Mouse (Mus musculus) frontal cortex, postnatal 25 days (tissue): Measurements from ENCODE around the gene Fubp3.

ENCODE experiments used
- DNase-seq, 2 experiments: peaks; one replicate each; pipeline ENCODE4 v3.0.0; 2022; ENCODE audit warnings: low spot score in 2 of 2

The Fubp3 gene

GRCm38 (mm10) chr2:31619208-31619607, 46.8 kb downstream of the Fubp3 start:
- no peak for DNase-seq

GRCm38 (mm10) chr2:31633531-31633930, 61.1 kb downstream of the Fubp3 start:
- no peak for DNase-seq

GRCm38 (mm10) chr2:31635281-31636137, 63.1 kb downstream of the Fubp3 start:
- DNase-seq = no peak

DNA sequence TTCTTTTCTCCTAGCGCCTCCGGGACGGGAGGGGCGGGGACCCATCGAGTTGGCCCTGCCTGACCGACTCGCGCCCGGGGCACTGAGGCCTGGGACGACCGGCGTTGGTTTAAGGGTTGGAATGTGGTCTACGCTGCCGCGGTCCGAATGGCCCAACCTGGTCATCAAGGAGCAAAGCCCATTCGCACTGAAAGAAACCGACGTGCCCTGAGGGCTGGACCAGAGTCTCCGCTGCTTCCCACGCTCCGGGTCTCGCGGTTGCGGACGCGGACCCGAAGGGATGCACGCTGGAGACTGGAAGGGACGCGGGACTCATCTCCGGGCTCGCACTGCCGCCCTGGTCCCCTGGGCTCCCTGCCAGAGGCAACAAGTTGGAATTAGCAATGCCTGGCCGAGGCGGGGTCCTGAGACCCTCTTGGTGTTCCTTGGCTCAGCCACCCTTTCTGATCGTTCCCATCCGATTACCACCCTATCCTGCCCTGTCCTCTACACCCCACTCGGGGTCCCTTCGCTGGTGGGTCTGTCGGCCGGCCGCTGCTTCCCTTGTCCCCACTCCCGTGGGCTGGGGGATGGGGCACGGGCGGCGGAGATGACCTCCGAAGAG, 63.8 kb downstream of the Fubp3 start:
- DNase-seq = no peak

- no peak for DNase-seq
Observed at GRCm38 (mm10) chr2:31636742-31637141, 64.3 kb downstream of the Fubp3 start.

DNA sequence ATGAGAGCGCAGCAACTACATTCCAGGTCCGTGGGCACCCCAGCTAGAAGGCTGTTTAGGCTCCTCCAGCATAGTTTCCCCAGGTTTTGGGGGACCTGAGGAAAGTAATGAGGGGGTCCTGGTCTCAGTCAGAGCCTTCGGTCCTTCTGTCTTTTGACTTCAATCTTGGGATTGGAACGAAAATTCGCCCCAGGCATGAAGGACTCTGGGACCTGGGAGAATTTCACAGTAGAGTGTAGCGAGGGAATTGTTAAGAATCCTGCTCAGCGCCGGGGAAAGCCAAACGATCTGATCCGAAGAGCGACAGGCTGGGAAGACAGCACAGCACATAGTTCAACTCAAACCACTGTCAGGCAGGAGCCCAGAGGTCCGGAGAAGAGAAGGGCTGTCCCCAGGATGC, 64.9 kb downstream of the Fubp3 start:
- DNase-seq = no peak

- no peak for DNase-seq
Observed at GRCm38 (mm10) chr2:31637807-31638206, 65.4 kb downstream of the Fubp3 start.

- no peak for DNase-seq
Observed at GRCm38 (mm10) chr2:31638581-31639465, 66.4 kb downstream of the Fubp3 start.

GRCm38 (mm10) chr2:31639466-31639760, 67.0 kb downstream of the Fubp3 start:
- no peak for DNase-seq

- no peak for DNase-seq
Observed at GRCm38 (mm10) chr2:31639901-31640608, 67.6 kb downstream of the Fubp3 start, which contains the start of gene Prdm12. TSS of gene Prdm12 (plus strand) at chr2:31640037.

DNA sequence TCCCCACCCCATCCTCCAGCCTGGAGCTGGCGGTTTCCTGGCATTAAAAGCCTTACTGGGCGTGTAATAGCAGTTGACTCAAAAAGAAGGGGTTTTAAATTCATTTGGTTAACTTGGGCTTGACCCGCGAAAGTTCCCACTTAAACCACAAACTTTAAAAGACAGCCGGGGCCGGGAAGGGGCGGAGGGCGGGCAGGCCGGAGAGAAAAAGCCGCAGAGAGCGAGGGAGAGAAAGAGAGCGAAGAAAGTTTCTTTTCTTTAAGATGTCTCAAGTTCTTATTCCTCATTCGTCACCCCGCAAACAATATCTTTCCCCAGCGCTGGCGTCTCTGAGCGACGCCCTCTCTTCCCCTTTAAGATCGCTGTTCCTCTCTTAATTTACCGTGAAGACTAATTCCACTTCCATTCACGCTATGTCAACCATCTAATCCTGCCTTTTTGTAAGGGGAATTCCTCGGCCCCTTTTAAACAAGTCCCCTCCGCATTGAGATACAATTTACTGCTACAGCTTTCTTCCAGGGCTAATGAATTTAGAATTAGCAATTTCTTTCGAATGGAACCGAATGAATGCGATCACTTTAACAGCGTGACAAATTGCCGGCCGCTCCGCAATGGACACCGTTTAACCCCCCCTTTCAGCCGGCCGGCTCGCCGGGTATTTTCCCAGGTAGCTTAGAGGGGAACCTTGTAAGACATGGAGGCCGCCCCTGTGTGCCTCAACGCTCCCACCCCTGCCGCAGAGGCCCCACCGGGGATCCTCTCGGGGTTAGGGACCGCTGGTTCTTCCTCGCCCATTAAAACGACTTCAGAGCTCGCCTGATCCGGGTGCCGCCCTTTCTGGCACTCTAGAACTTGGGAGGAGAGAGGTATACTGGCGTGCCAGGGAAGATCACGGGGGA, 68.4 kb downstream of the Fubp3 start:
- no peak for DNase-seq

- DNase-seq = no peak
Observed at GRCm38 (mm10) chr2:31641508-31641830, 69.0 kb downstream of the Fubp3 start.

GRCm38 (mm10) chr2:31641929-31642328, 69.5 kb downstream of the Fubp3 start:
- DNase-seq = no peak

- peak; percentile 52 to 57 for DNase-seq
Observed at GRCm38 (mm10) chr2:31653971-31654853, 81.8 kb downstream of the Fubp3 start.

DNA sequence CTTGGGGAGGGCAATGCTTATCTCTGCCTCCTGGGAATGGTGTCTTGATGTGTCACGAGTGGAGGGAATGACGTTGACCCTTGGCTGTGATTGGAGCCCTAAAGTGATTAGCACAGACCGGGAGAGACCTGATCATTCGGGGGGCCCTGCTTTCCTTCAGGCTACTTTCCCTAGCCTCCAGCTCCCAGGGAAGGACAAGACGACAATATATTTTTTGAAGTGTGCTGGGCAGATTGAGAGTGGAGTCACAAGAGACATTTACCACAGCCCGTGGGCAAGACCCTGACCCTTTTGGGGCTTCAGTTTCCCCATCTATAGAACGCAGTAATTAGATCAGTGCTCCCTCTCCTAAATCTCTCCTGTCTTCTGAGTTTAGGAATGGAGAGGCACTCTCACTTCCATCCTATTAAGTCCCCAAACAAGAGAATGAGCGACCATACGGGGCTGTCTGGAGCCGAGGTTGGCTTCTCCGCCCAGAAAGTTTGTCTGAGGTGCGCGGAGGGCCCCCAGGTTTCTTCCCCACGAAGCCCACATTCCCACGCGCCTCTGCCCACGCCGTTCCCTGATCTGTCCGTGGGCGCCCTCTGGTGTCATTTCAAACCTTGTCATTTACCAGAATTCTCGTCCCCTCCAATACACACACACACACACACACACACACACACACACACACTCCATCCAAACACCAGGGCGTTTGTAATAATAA, 82.6 kb downstream of the Fubp3 start:
- DNase-seq = peak; percentile 62 to 65

- DNase-seq = no peak
Observed at GRCm38 (mm10) chr2:31656374-31656773, 83.9 kb downstream of the Fubp3 start.

DNA sequence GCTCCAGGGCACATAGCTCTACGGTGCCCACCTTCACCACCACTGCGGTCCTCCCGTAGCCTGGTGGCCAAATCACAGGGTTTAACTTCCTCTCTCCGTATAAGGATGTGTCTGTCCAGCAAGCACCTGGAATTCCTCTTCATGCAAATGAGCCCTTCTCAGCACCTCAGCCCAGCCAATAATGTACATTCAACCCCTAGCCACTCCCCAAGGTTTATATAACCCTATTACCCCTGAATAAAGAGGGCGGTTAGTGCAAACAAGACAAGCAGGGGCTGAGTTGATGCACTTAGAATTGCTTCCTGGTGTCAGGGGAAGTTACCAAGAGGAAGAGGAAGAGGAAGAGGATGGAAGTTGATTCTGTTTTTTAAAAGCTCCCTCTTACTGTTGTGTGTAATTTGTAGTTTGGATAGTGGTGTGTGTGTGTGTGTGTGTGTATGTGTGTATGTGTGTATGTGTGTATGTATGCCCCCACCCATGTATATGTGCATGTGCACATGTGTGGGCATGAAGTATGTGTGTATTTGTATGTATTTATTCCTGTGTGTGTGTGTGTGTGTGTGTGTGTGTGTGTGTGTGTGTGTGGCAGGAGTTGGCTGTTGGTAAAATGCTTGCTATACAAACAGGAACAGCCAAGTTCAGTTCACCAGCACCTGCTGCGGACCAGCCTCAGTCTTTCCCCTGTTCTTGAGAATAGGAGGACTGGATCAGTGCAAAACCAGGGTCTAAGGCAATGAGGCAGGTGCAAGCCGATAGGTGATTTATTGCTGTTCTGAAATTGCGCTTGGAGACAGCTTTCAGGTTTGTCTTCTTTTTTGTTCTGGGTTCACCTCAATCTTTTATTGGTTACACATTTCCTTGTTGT, 90.7 kb downstream of the Fubp3 start:
- no peak for DNase-seq

DNA sequence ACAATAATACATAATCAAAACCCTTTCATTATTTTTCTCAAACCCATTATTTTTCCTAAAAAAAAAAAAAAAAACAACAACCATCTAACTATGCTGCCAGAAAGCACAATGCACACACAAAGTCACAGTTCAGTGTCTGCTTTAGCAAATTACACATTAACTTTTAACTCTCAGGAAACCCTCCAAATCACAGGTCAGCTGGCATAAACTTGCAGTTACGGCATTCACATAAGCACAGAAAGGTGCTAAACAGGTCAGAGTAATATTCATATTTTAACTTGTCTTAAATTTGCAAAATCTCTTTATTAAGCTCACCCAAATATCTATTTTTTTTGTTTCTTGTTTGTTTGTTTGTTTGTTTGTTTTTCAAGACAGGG, 91.3 kb downstream of the Fubp3 start:
- no peak for DNase-seq
